Mouse (Mus musculus) small intestine, adult 2 months (tissue): ENCODE data around the gene Cfap54. TPM values are rescaled to one million over a fixed set of nuclear protein-coding genes. Genes with fewer than 3 reads are reported as not detected.
A peak's percentile ranks its signal among the peaks of the same experiment; 100 is the strongest.

Source experiments
- H3K27ac ChIP-seq: fragments of 200-500 bp; 2 replicates; pipeline ENCODE4 v1.5.1; 2012; ENCODE audit warnings: low read depth, low read length, control low read depth, inconsistent platforms; ENCODE audit not compliant: insufficient read depth
- H3K27me3 ChIP-seq: fragments of 200-500 bp; 2 replicates; pipeline ENCODE4 v1.6.1; 2012; ENCODE audit warnings: mild to moderate bottlenecking, moderate library complexity, low read length, inconsistent platforms; ENCODE audit not compliant: control insufficient read depth, insufficient read depth
- H3K36me3 ChIP-seq: fragments of 200-500 bp; 2 replicates; pipeline ENCODE4 v1.6.1; 2012; ENCODE audit warnings: mild to moderate bottlenecking, low read length, control low read depth, inconsistent platforms; ENCODE audit not compliant: control insufficient read depth, insufficient read depth
- H3K4me1 ChIP-seq: fragments of 200-500 bp; 2 replicates; pipeline ENCODE4 v1.6.1; 2012; ENCODE audit warnings: low read length, inconsistent platforms, mixed read lengths; ENCODE audit not compliant: control insufficient read depth, insufficient read depth, insufficient read length
- H3K4me3 ChIP-seq: fragments of 200-500 bp; 2 replicates; pipeline ENCODE4 v1.5.1; 2012; ENCODE audit warnings: low read depth, mild to moderate bottlenecking, control low read depth, inconsistent platforms, low read length, moderate library complexity
- CTCF ChIP-seq: fragments of 200-500 bp; IDR thresholded peaks from 2 replicates; pipeline ENCODE4 v1.5.1; 2012; ENCODE audit warnings: low read depth, mild to moderate bottlenecking, control low read depth, inconsistent platforms, low read length, moderate library complexity, mixed read lengths; ENCODE audit not compliant: insufficient replicate concordance, insufficient read length; ENCODE audit errors: extremely low read depth
- POLR2A ChIP-seq: fragments of 200-500 bp; IDR thresholded peaks from 2 replicates; pipeline ENCODE4 v1.6.1; 2012; ENCODE audit warnings: low read depth, mild to moderate bottlenecking, control low read depth, inconsistent platforms, low read length, moderate library complexity
- WGBS: fragments of 180-500 bp; shearing (Covaris S2); methylation state at CpG from one replicate; pipeline ENCODE4 v1.1.7; 2018; 5-methylcytosine and 5-hydroxymethylcytosine counted together
- polyA plus RNA-seq: library from polyadenylated mRNA; depleted of rRNA; stranded (reverse); fragments of >200 nt; gene quantifications from 2 replicates; pipeline ENCODE4 v1.2.3, GENCODE M21; 2012

Cfap54 gene
- polyA plus RNA-seq, 1 experiment, result 0.13 TPM

DNA sequence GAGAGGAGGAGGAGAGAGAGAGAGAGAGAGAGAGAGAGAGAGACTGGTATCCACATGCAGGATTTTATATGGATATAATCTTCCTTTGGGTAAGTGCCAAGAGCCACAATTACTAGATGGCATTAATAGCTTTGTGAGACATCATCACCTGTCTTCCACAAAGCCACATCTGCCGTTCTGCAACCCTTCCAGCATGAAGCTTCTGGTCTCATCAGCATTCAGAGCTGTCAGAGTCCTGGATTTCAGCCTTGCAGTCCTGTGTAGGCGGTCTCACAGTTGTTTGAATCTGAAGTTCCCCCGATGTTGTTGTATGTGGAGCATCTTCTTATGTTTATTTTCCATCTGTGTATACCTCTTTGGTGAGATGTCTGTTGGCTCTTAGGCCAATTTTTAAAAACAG, 9.7 kb downstream of the Cfap54 start:
- Histone ChIP-seq H3K4me1 (peaks cover 7% of the 10 kb centered on the region; the same call in 1 of the 2 replicates), H3K4me3 (no peak overlapping the region), H3K36me3 (no peaks in the 10 kb centered on the region), H3K27ac (no peak overlapping the region), H3K27me3 (no peaks in the 10 kb centered on the region)
- WGBS, result 63% methylated on average over 3 of the region's 3 CpGs
- no peak for TF ChIP-seq POLR2A
- no peak for TF ChIP-seq CTCF

DNA sequence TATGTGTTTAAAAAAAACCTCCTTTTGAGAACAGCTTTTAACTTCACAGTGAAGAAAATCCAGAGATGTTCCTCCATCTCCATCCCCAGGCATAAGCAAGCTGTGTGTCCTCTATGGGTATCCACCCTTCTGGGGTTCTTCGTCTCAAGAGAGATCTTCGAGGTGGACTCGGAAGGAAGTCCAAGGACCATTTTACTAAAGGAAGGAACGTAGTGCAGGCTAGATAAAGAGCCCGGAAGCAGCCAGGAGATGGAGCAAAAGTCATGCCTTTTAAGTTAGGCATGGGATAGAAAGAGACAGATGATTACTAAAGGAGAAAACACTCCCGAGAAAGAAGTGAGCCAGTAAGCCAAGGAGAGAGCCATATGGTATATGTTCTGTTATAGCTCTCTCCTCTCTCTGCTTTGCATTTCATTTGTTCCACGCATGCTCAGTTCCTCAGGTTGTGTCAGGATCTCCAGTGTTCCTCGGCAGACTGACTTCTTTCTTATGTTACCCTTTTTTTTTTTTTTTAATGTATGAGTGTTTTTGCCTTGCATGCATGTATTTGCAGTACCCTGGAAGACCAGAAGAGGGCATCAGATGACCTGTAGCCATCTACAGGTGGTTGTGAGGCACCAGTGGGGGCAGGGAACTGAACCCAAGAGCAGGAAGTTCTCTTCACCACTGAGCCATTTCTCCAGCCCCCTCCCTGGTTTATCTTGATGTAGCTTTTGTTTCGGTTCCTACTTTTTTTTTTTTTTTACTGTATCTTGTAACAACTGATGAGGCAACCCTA, 11.1 kb downstream of the Cfap54 start:
- Histone ChIP-seq H3K4me3 (no peak overlapping the region), H3K27me3 (no peaks in the 10 kb centered on the region), H3K36me3 (no peaks in the 10 kb centered on the region), H3K27ac (peak overlapping the region; percentile 47; the same call in 1 of the 2 replicates), H3K4me1 (peaks cover 5% of the 10 kb centered on the region; the same call in 1 of the 2 replicates)
- 56% methylated on average over 9 of the region's 9 CpGs for WGBS
- no peak for TF ChIP-seq POLR2A
- TF ChIP-seq CTCF, result peak; percentile 66; the same call in 1 of the 2 replicates

- no peak for TF ChIP-seq POLR2A
- Histone ChIP-seq H3K27ac (peak overlapping the region; percentile 47; the same call in 1 of the 2 replicates), H3K36me3 (no peaks in the 10 kb centered on the region), H3K4me1 (peaks cover 5% of the 10 kb centered on the region; the same call in 1 of the 2 replicates), H3K27me3 (no peaks in the 10 kb centered on the region), H3K4me3 (no peak overlapping the region)
- 60% methylated on average over 6 of the region's 6 CpGs for WGBS
Measured at GRCm38 (mm10) chr10:93069721-93070120, 11.7 kb downstream of the Cfap54 start.

GRCm38 (mm10) chr10:93069041-93069679, 12.3 kb downstream of the Cfap54 start:
- 67% methylated on average over 6 of the region's 6 CpGs for WGBS
- Histone ChIP-seq H3K36me3 (no peaks in the 10 kb centered on the region), H3K4me3 (no peak overlapping the region), H3K27me3 (no peaks in the 10 kb centered on the region), H3K27ac (no peak overlapping the region), H3K4me1 (peaks cover 5% of the 10 kb centered on the region; the same call in 1 of the 2 replicates)
- TF ChIP-seq POLR2A, result no peak
- no peak for TF ChIP-seq CTCF

- Histone ChIP-seq H3K36me3 (no peaks in the 10 kb centered on the region), H3K4me1 (peaks cover 2% of the 10 kb centered on the region; the same call in 1 of the 2 replicates), H3K27me3 (no peaks in the 10 kb centered on the region), H3K27ac (no peak overlapping the region), H3K4me3 (no peak overlapping the region)
- 86% methylated on average over 10 of the region's 10 CpGs for WGBS
- TF ChIP-seq CTCF (no peak), POLR2A (no peak)
Measured at GRCm38 (mm10) chr10:93064973-93065372, 16.4 kb downstream of the Cfap54 start.

DNA sequence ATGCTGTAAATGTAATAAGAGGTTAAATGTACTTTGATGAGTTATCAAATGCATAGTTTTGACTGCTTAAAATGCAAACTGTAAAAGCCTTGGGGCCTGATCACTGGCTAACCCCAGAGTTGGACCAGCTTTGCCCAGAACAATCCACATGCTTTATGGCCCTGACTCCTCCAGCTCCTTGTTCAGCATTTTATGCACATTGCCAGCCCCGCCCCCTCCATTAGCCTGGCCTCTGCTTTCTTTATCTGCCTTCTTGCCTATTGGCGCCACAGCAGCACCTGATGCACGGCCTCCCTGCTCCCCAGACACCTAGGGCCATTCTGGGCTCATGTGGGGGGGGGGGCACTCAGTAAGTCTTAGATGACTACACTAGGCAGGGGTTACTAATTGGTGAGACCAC, 17.8 kb downstream of the Cfap54 start:
- Histone ChIP-seq H3K4me3 (no peak overlapping the region), H3K4me1 (no peaks in the 10 kb centered on the region), H3K27me3 (no peaks in the 10 kb centered on the region), H3K36me3 (no peaks in the 10 kb centered on the region), H3K27ac (no peak overlapping the region)
- TF ChIP-seq CTCF (no peak), POLR2A (no peak)
- 15% methylated on average over 3 of the region's 3 CpGs for WGBS

DNA sequence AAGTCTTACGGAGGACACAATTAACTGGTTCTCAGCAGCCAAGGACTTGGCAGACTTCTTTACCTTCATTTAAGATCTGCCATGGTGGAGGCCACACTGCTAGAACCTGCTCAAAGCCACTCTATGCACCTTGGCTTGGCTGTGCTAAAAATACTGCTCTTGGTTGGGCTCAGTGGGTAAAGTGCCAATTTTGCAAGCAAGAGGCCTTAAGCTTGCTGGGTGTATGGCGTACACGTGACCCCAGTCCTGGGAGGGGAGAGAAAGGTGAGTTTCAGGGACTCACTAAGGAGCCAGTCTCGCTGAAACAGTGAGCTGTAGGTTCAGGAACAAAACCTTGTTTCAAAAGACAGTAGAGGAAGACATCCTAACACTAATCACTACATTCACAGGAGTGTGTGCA, 19.0 kb downstream of the Cfap54 start:
- H3K27me3 ChIP-seq, result no peaks in the 10 kb centered on the region
- H3K4me1 ChIP-seq, result no peaks in the 10 kb centered on the region
- H3K27ac ChIP-seq, result no peak overlapping the region
- 85% methylated on average over 4 of the region's 4 CpGs for WGBS
- TF ChIP-seq CTCF (no peak), POLR2A (no peak)
- no peaks in the 10 kb centered on the region for H3K36me3 ChIP-seq
- no peak overlapping the region for H3K4me3 ChIP-seq
